17 mouse cellular contexts compared by ENCODE assay signal in genomic region chr19:57471033-57471432, GRCm38 (mm10). TPM values are rescaled to one million over a fixed set of nuclear protein-coding genes. Genes with fewer than 3 reads are reported as not detected.
DNase-seq lines count a peak whose midpoint lies in the region; ATAC-seq and TF ChIP-seq lines count a peak whose summit lies in the region.
"Had no signal": no experiment of that assay in that cellular context is flagged by ENCODE, and none has a peak within 500 bp of the region (broad histone marks: within the 10 kb centered on the region; RNA-seq: fewer than 3 reads in every experiment).

No protein-coding gene starts in this region.

- no peak overlapping the region for H3K9ac ChIP-seq in forebrain, postnatal 0 days
- H3K9ac ChIP-seq in forebrain, embryonic 11.5 days (ENCODE audit: low read length) = no peak overlapping the region
- H3K9ac ChIP-seq in liver, embryonic 11.5 days (ENCODE audit: low read depth, low read length) = no peak overlapping the region
- H3K9ac ChIP-seq: heart, embryonic 15.5 days; hindbrain, embryonic 13.5 days; lung, embryonic 14.5 days had no signal

- peaks cover 4% of the 10 kb centered on the region; the same call in 1 of the 2 replicates for H3K36me3 ChIP-seq in forebrain, postnatal 0 days (ENCODE audit: insufficient read depth)
- H3K36me3 ChIP-seq in forebrain, embryonic 11.5 days (ENCODE audit: control insufficient read depth, insufficient read depth, low read length) = no peaks in the 10 kb centered on the region; the same call in 1 of the 2 replicates
- peaks cover 13% of the 10 kb centered on the region; the same call in 1 of the 2 replicates for H3K36me3 ChIP-seq in liver, embryonic 11.5 days (ENCODE audit: control insufficient read depth, insufficient read depth, low read length)
- H3K36me3 ChIP-seq: heart, embryonic 15.5 days had no signal

- H3K27me3 ChIP-seq in forebrain, postnatal 0 days (ENCODE audit: insufficient read depth, low read length) = no peaks in the 10 kb centered on the region
- H3K27me3 ChIP-seq in forebrain, embryonic 11.5 days (ENCODE audit: control insufficient read depth, insufficient read depth, low read length) = no peaks in the 10 kb centered on the region
- H3K27me3 ChIP-seq in liver, embryonic 11.5 days (replicated peaks; ENCODE audit: control insufficient read depth, insufficient read depth, low read length) = no peaks in the 10 kb centered on the region
- H3K27me3 ChIP-seq: heart, embryonic 15.5 days; hindbrain, embryonic 13.5 days had no signal

- DNase-seq in forebrain, postnatal 0 days = peak; percentile 46
- DNase-seq in forebrain, embryonic 11.5 days (ENCODE audit: low spot score) = no peak
- DNase-seq in left cerebral cortex, adult 11 months (ENCODE audit: low spot score) = peak; percentile 31
- DNase-seq in left cerebral cortex, postnatal 10 days (ENCODE audit: extremely low spot score in 1 of 2, low spot score in 2 of 2) = no peak
- DNase-seq in right cerebral cortex, adult 18-20 months = peak; percentile 64
- no peak for DNase-seq in right cerebral cortex, postnatal 14 days
- no peak for DNase-seq in heart, postnatal 36 days
- DNase-seq in liver, embryonic 11.5 days (ENCODE audit: low spot score) = no peak
- DNase-seq: cerebellum, postnatal 25 days; heart, adult 18-20 months; kidney, postnatal 10 days; liver; lung, embryonic 14.5 days; thymus, postnatal 36 days had no signal

- 72% methylated on average over 12 of the region's 12 CpGs for WGBS in forebrain, postnatal 0 days
- 93% methylated on average over 12 of the region's 12 CpGs for WGBS in forebrain, embryonic 11.5 days
- WGBS in liver, embryonic 11.5 days = 93% methylated on average over 12 of the region's 12 CpGs

- TF ChIP-seq CTCF in forebrain, postnatal 0 days (IDR thresholded peaks at IDR 0.05; ENCODE audit: low read depth) = no peak

- intact Hi-C loops in left cerebral cortex, postnatal 10 days (cut with DNase I) = no loop called here
- intact Hi-C loops in heart, postnatal 36 days (cut with DNase I) = no loop called here

- no peaks in the 10 kb centered on the region for H3K9me3 ChIP-seq in forebrain, postnatal 0 days (ENCODE audit: low read length)
- H3K9me3 ChIP-seq in forebrain, embryonic 11.5 days (ENCODE audit: control insufficient read depth, low read length) = no peaks in the 10 kb centered on the region
- H3K9me3 ChIP-seq in liver, embryonic 11.5 days (ENCODE audit: control insufficient read depth, low read length) = peaks cover 2% of the 10 kb centered on the region; the same call in 1 of the 2 replicates
- H3K9me3 ChIP-seq: heart, embryonic 15.5 days had no signal

- H3K4me2 ChIP-seq in forebrain, postnatal 0 days (ENCODE audit: low read depth) = no peak overlapping the region
- no peak overlapping the region for H3K4me2 ChIP-seq in forebrain, embryonic 11.5 days (ENCODE audit: low read depth, low read length, severe bottlenecking)
- no peak overlapping the region for H3K4me2 ChIP-seq in liver, embryonic 11.5 days
- H3K4me2 ChIP-seq: heart, embryonic 15.5 days; hindbrain, embryonic 13.5 days; lung, embryonic 14.5 days had no signal

- no peaks in the 10 kb centered on the region; the same call in 1 of the 2 replicates for H3K4me1 ChIP-seq in forebrain, postnatal 0 days (ENCODE audit: insufficient read depth)
- H3K4me1 ChIP-seq in forebrain, embryonic 11.5 days (replicated peaks; ENCODE audit: control insufficient read depth, insufficient read depth, low read length) = no peaks in the 10 kb centered on the region
- H3K4me1 ChIP-seq in liver, embryonic 11.5 days (replicated peaks; ENCODE audit: control insufficient read depth, insufficient read depth, low read length) = no peaks in the 10 kb centered on the region; the same call in 1 of the 2 replicates

- H3K27ac ChIP-seq in forebrain, postnatal 0 days (ENCODE audit: low read depth, low read length) = no peak overlapping the region
- no peak overlapping the region for H3K27ac ChIP-seq in forebrain, embryonic 11.5 days (ENCODE audit: low read depth, low read length)
- no peak overlapping the region for H3K27ac ChIP-seq in liver, embryonic 11.5 days (ENCODE audit: low read depth, low read length)
- H3K27ac ChIP-seq: heart, embryonic 15.5 days had no signal

- H3K4me3 ChIP-seq in forebrain, postnatal 0 days (ENCODE audit: low read depth, low read length) = no peak overlapping the region
- no peak overlapping the region for H3K4me3 ChIP-seq in forebrain, embryonic 11.5 days (ENCODE audit: low read depth, low read length)
- H3K4me3 ChIP-seq in liver, embryonic 11.5 days (ENCODE audit: low read depth, low read length) = no peak overlapping the region
- H3K4me3 ChIP-seq: heart, embryonic 15.5 days; hindbrain, embryonic 13.5 days had no signal

- no peak for ATAC-seq in forebrain, postnatal 0 days
- ATAC-seq in forebrain, embryonic 11.5 days (replicated peaks; ENCODE audit: low FRiP score) = no peak
- ATAC-seq in liver, embryonic 11.5 days (replicated peaks; ENCODE audit: low FRiP score) = no peak
- ATAC-seq: intestine, embryonic 16.5 days had no signal

RNA-seq across cellular contexts. Expression of gene Trub1, which starts 18.3 kb away (rescaled TPM):
- 26.1 and 27.7 TPM in 2 replicates for total RNA-seq in forebrain, postnatal 0 days (2014; rRNA removed)
- 17.2 and 21.5 TPM in 2 replicates for polyA plus RNA-seq in forebrain, postnatal 0 days (2015; fragmentation: Nextera tagmentation; extraction: Ambion mirVana)
- 16.3 and 22.1 TPM in 2 replicates for polyA plus RNA-seq in forebrain, embryonic 11.5 days (2014; fragmentation: Nextera tagmentation; extraction: Ambion mirVana)
- total RNA-seq in left cerebral cortex, postnatal 10 days (2021) = 10 to 100 TPM; 16.6 to 20.0 TPM
- 1 to 10 TPM; 4.6 to 7.9 TPM for total RNA-seq in heart, postnatal 36 days (2021)
- polyA plus RNA-seq in liver, embryonic 11.5 days (2014; fragmentation: Nextera tagmentation; extraction: Ambion mirVana) = 27.5 and 28.9 TPM in 2 replicates

Comparison
In these comparisons a context has a peak if more than half of its experiments do, and no peak if none do; other contexts are left out.
1. DNase-seq: peak in forebrain, postnatal 0 days (single experiment), left cerebral cortex, adult 11 months (single experiment) and right cerebral cortex, adult 18-20 months (single experiment); none in forebrain, embryonic 11.5 days (single experiment), left cerebral cortex, postnatal 10 days (0 of 2), right cerebral cortex, postnatal 14 days (single experiment), heart, postnatal 36 days (0 of 2) and liver, embryonic 11.5 days (single experiment).